Mouse (Mus musculus) thymus, adult 2 months (tissue): Measurements from ENCODE around the gene Ptar1.

ENCODE experiments used
- CTCF ChIP-seq: fragments of 200-500 bp; IDR thresholded peaks from 2 replicates; pipeline ENCODE4 v1.5.1; 2012; ENCODE audit warnings: mild to moderate bottlenecking, control low read depth, low read length, moderate library complexity, borderline replicate concordance; ENCODE audit not compliant: control insufficient read depth, poor library complexity, insufficient read depth; ENCODE audit errors: extremely low read depth
- POLR2A ChIP-seq: fragments of 200-500 bp; IDR thresholded peaks from 2 replicates; pipeline ENCODE4 v1.6.1; 2012; ENCODE audit warnings: mild to moderate bottlenecking, low read length, control low read depth, moderate library complexity; ENCODE audit not compliant: control insufficient read depth, poor library complexity, insufficient read depth; ENCODE audit errors: extremely low read depth

DNA sequence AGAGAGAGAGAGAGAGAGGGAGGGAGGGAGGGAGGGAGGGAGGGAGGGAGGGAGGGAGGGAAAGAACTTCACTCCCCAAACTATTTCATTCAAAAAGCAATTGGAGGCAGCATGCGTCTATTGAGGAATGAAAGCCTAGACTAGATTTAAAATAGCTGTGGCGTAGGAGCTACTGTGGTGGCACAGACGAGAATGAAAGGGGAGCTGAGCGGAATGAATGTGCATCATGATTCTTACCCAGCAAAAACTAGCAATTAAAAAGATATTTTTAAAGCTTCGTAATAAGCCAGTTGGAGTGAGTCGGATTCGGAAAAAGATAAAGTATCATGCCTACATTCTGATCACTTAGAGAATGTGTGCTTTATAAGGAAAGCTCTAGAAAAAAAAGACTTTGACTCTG is 41.9 kb upstream of the Ptar1 start:
- TF ChIP-seq CTCF (no peak), POLR2A (no peak)
